Comparison of ENCODE assay signal across 21 mouse cellular contexts in genomic region chr15:24297236-24297635, GRCm38 (mm10).
DNase-seq lines count a peak whose midpoint lies in the region; ATAC-seq and TF ChIP-seq lines count a peak whose summit lies in the region.
"Had no signal": no experiment of that assay in that cellular context is flagged by ENCODE, and none has a peak within 500 bp of the region (broad histone marks: within the 10 kb centered on the region; RNA-seq: fewer than 3 reads in every experiment).

No protein-coding gene starts in this region.

- intact Hi-C loops in gastrocnemius, adult 2 months (cut with DNase I) = no loop called here

- no peaks in the 10 kb centered on the region for H3K9me3 ChIP-seq in hindbrain, embryonic 14.5 days (ENCODE audit: control insufficient read depth, low read length)
- H3K9me3 ChIP-seq: embryonic facial prominence, embryonic 12.5 days; forebrain, embryonic 15.5 days; heart, embryonic 15.5 days; hindbrain, embryonic 13.5 days; intestine, embryonic 15.5 days had no signal

- H3K4me1 ChIP-seq in cerebellum, adult 2 months (ENCODE audit: control insufficient read depth, insufficient read depth, low read length) = peaks cover 4% of the 10 kb centered on the region; the same call in 1 of the 2 replicates
- no peaks in the 10 kb centered on the region for H3K4me1 ChIP-seq in hindbrain, embryonic 14.5 days (replicated peaks; ENCODE audit: control insufficient read depth, insufficient read depth, low read length)
- H3K4me1 ChIP-seq: embryonic facial prominence, embryonic 12.5 days; forebrain, embryonic 15.5 days; heart, embryonic 15.5 days; hindbrain, embryonic 13.5 days; intestine, embryonic 15.5 days had no signal

- no peak overlapping the region for H3K27ac ChIP-seq in cerebellum, adult 2 months (ENCODE audit: insufficient read depth, low read length)
- no peak overlapping the region for H3K27ac ChIP-seq in hindbrain, embryonic 14.5 days
- no peak overlapping the region for H3K27ac ChIP-seq in gastrocnemius, adult 2 months
- H3K27ac ChIP-seq: embryonic facial prominence, embryonic 12.5 days; forebrain, embryonic 15.5 days; heart, adult 2 months; heart, embryonic 15.5 days; hindbrain, embryonic 13.5 days; intestine, embryonic 15.5 days had no signal

- H3K36me3 ChIP-seq in hindbrain, embryonic 14.5 days (replicated peaks; ENCODE audit: control insufficient read depth, insufficient read depth) = no peaks in the 10 kb centered on the region
- H3K36me3 ChIP-seq: embryonic facial prominence, embryonic 12.5 days; forebrain, embryonic 15.5 days; heart, embryonic 15.5 days; hindbrain, embryonic 13.5 days; intestine, embryonic 15.5 days had no signal

- H3K4me3 ChIP-seq in cerebellum, adult 2 months (replicated peaks; ENCODE audit: insufficient read depth, low read depth, low read length) = no peak overlapping the region
- H3K4me3 ChIP-seq in hindbrain, embryonic 14.5 days (replicated peaks; ENCODE audit: low read length) = no peak overlapping the region
- H3K4me3 ChIP-seq in gastrocnemius, adult 2 months = no peak overlapping the region
- H3K4me3 ChIP-seq: embryonic facial prominence, embryonic 12.5 days; forebrain, embryonic 15.5 days; heart, adult 2 months; heart, embryonic 15.5 days; hindbrain, embryonic 13.5 days; intestine, embryonic 15.5 days had no signal

- no peak for TF ChIP-seq POLR2A in cerebellum, adult 2 months (IDR thresholded peaks at IDR 0.05; ENCODE audit: borderline replicate concordance, insufficient read depth, low read length)

- ATAC-seq in hindbrain, embryonic 14.5 days (ENCODE audit: low FRiP score) = no peak
- ATAC-seq: activated CD4-positive, CD25-positive, alpha-beta regulatory T cell, adult 4 months; forebrain, embryonic 15.5 days; intestine, embryonic 15.5 days; Patski had no signal

- no peak overlapping the region for H3K4me2 ChIP-seq in hindbrain, embryonic 14.5 days (replicated peaks)
- H3K4me2 ChIP-seq: embryonic facial prominence, embryonic 12.5 days; forebrain, embryonic 15.5 days; heart, embryonic 11.5 days; heart, embryonic 15.5 days; hindbrain, embryonic 13.5 days; intestine, embryonic 15.5 days had no signal

- DNase-seq in cerebellum, adult 11 months = peak; percentile 26
- DNase-seq in cerebellum, adult 2 months = peak; percentile 24 to 76
- DNase-seq in cerebellum, postnatal 10 days = peak; percentile 28 to 35
- no peak for DNase-seq in hindbrain, embryonic 14.5 days (ENCODE audit: low spot score)
- no peak for DNase-seq in urinary bladder, postnatal 10 days (ENCODE audit: low spot score)
- DNase-seq in gastrocnemius, adult 2 months = no peak
- DNase-seq: adrenal gland, postnatal 25 days; embryo, embryonic 11 days; gastrocnemius, postnatal 14 days; heart, adult 2 months; heart, postnatal 14 days; kidney, adult 18-20 months had no signal

- no peak for TF ChIP-seq CTCF in cerebellum, adult 2 months (IDR thresholded peaks at IDR 0.05; ENCODE audit: borderline replicate concordance, insufficient read depth, low read depth, low read length)
- TF ChIP-seq CTCF in gastrocnemius, adult 2 months (IDR thresholded peaks at IDR 0.05) = no peak

- no peak overlapping the region for H3K9ac ChIP-seq in hindbrain, embryonic 14.5 days
- H3K9ac ChIP-seq: embryonic facial prominence, embryonic 12.5 days; forebrain, embryonic 15.5 days; heart, embryonic 15.5 days; hindbrain, embryonic 13.5 days; intestine, embryonic 15.5 days had no signal

- no peaks in the 10 kb centered on the region for H3K27me3 ChIP-seq in cerebellum, adult 2 months (ENCODE audit: control insufficient read depth, insufficient read depth, low read length)
- no peaks in the 10 kb centered on the region for H3K27me3 ChIP-seq in hindbrain, embryonic 14.5 days (ENCODE audit: control insufficient read depth, insufficient read depth, low read length)
- H3K27me3 ChIP-seq: CH12.LX; embryonic facial prominence, embryonic 12.5 days; forebrain, embryonic 15.5 days; heart, embryonic 15.5 days; hindbrain, embryonic 13.5 days; intestine, embryonic 15.5 days; Patski had no signal

Comparison
In these comparisons a context has a peak if more than half of its experiments do, and no peak if none do; other contexts are left out.
1. DNase-seq: peak in cerebellum, adult 11 months (single experiment), cerebellum, adult 2 months (2 of 2) and cerebellum, postnatal 10 days (2 of 2); none in hindbrain, embryonic 14.5 days (single experiment), urinary bladder, postnatal 10 days (single experiment) and gastrocnemius, adult 2 months (single experiment).